Mouse (Mus musculus) CD8-positive naive resting alpha-beta T cell, adult 2 months (primary cell): ENCODE results near the gene Rnf224.
A peak's percentile ranks its signal among the peaks of the same experiment; 100 is the strongest.

Experiments used
- DNase-seq, 2 experiments: peaks; one replicate each; pipeline ENCODE4 v3.0.0; 2022; ENCODE audit warnings: low read depth in 2 of 2, low spot score in 2 of 2

The Rnf224 gene

DNA sequence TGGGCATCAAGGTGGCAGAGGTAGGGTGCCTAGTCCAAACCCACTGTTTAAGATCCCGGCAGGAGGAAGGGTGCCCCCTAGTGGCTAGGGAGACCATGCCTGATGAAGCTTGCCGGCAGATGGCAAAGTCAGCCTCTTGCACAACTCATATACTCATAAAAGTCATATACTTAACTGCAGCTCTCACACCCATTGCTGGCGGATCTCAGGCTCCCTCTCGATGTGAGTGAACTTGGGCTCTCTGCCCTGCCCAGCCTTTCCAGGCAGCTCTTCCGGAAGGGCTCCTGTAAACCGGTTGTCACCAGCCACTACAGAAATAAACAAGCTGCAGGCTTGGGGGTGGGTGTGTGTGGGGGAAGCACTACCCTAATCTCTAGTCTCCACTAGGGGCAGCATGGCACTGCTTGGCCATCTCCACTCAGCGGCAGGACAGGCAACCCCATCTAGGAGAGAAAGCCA, 8.1 kb downstream of the Rnf224 start:
- peak; percentile 79 to 87 for DNase-seq

- DNase-seq = no peak
Measured at GRCm38 (mm10) chr2:25227406-25227805, 9.2 kb downstream of the Rnf224 start.

DNA sequence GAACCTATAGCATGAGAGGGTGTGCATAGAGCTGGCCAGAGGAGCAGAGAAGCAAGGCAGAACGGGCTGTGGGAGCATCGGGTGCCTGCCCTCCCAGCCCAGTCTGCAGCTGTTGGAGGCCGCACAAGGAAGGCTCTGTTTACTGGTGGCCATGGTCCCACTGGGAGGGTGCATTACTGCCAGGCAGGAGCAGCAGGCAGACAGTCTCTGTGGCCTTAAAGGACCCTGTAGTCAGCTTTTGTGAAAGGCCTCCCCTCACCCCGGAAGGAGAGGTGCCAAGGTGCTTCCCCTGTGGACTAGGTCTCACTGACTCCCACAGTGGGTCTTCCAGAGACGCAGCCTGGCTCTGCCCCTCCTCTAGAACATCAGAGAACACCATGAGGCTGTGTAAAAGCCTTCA, 9.7 kb downstream of the Rnf224 start:
- no peak for DNase-seq

- no peak for DNase-seq
Measured at GRCm38 (mm10) chr2:25225811-25226379, 10.7 kb downstream of the Rnf224 start.

GRCm38 (mm10) chr2:25224766-25225752, 11.5 kb downstream of the Rnf224 start:
- peak; percentile 97 to 99 for DNase-seq

DNA sequence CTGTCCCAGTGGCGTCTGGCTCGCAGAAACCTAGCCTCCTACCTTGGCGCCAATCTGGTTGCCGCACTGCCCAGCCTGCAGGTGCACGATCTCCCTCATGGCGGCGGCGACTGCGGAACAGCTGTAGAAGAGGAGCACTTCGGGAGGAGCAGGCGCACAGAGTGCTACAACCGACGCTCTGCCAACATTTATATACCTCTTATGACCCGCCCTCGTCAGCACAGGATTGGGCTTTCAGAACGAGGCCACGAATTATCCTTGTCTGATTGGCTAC, 12.2 kb downstream of the Rnf224 start, which contains the start of gene Tubb4b:
Gene Tubb4b (minus strand): TSS at position 211 of the 274 bp plus-strand sequence.
- no peak for DNase-seq

GRCm38 (mm10) chr2:25223681-25224491, 12.7 kb downstream of the Rnf224 start:
- peak in 1 of 2 experiments; percentile 59 for DNase-seq

GRCm38 (mm10) chr2:25221331-25221772, 15.2 kb downstream of the Rnf224 start:
- DNase-seq = no peak

DNA sequence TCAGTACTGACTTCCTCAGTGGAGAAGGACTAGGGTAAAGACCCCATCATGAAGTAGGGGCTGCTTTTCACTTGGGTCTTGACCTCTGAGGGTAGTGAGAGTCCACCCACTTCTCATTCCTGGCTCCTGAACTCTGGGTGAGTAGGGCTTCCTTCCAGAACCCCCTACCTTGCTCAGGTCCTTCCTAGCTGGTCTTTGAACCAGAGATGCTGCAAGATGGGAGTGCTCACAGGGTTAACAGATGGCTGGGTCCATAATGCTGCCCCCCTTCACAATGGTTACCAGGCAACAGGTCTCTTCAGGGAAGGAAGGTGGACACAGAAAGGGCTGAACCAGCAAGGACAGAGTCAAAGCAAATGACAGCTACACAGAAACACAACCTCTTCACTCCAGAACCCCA, 18.1 kb downstream of the Rnf224 start, which contains the start of gene Fam166a:
Gene Fam166a (plus strand): TSS at position 301 of the 400 bp plus-strand sequence.
- no peak for DNase-seq

- DNase-seq = no peak
Measured at GRCm38 (mm10) chr2:25217666-25218065, 18.9 kb downstream of the Rnf224 start.

GRCm38 (mm10) chr2:25214444-25214843, 22.1 kb downstream of the Rnf224 start, which contains the start of gene Stpg3:
Gene Stpg3, minus strand, starts transcription at chr2:25214637.
- DNase-seq = no peak

DNA sequence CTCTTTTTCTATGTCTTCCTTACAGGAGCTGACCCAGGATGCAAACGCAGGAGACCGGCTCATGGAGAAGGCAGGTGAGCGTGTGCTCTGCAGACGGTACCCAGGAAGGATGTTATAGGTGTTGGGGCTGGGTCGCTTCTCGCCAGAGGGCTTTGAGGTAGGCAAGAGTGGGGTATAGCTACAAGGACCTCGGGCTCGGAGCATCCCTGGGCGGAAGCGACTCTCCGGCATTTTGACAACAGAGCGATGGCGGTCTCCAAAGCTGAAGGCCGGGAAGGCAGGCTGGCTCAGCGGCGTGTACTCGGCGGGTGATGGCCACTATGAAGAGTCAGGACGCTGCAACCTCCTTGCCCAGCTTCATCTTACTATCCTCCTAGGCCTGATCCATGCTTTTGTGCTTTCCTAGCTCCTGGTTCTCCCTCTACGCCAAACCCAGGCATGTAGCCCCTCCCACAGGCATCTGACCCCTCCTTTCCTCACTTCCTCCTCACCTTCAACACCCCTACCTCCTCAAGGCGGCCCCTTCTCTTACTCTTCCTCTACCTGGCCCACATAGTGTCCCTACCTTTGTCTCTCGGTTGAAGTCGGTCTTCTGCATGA, 23.2 kb downstream of the Rnf224 start:
- DNase-seq = no peak

- DNase-seq = peak; percentile 77 to 81
Measured at GRCm38 (mm10) chr2:25211121-25211670, 25.4 kb downstream of the Rnf224 start, which contains the start of gene Nelfb. Gene Nelfb, minus strand, starts transcription at chr2:25211489.

GRCm38 (mm10) chr2:25210686-25211085, 25.9 kb downstream of the Rnf224 start:
- DNase-seq = peak in 1 of 2 experiments; percentile 6

DNA sequence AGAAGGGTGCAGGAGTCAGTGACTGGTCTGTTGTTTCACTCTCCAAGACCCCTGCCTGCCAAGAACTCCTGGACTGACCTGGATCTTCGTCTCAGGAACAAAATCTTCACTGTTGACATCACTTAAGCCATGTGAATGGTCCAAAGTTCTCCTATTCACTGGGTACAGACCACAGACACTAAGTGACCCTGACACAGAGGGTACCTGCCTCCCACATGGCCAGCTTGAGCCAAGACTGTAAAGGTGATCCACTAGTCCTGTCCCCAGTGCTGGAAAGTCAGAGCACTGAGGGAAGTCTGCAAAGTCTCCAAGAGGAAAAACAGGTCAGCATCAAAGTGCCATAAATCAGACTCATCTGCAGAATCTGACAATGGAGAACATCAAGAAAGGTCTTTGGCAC, 29.0 kb downstream of the Rnf224 start:
- DNase-seq = no peak

DNA sequence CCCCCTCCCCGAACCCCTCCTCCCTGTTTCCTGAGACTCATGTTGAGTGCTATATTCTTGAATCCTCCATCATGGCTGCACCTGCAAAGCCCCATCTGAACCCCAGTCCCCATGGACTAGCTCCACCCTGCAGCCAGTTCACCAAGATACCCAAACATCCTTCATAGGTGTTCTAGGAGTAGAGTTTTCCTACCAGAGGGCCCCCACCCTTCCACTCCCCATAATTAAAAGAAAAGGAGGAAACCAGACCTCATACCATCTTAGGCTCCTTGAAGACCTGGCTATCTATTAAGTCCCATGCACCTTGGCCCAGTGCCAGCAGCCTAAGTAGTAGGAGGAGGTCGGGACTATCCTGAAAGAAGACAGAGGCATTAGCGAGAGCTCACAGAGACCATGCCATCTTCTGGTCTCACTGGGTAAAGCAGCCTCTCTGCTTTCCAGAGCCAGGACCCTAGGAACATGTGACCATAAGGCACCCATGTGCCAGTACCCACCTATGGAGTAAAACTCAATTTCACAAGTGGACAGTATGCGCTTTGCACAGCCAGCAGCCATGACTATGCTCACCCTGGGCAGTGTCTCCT, 32.9 kb downstream of the Rnf224 start:
- no peak for DNase-seq

GRCm38 (mm10) chr2:25200631-25201030, 36.0 kb downstream of the Rnf224 start:
- no peak for DNase-seq

- DNase-seq = no peak
Measured at GRCm38 (mm10) chr2:25197946-25198345, 38.6 kb downstream of the Rnf224 start.

DNA sequence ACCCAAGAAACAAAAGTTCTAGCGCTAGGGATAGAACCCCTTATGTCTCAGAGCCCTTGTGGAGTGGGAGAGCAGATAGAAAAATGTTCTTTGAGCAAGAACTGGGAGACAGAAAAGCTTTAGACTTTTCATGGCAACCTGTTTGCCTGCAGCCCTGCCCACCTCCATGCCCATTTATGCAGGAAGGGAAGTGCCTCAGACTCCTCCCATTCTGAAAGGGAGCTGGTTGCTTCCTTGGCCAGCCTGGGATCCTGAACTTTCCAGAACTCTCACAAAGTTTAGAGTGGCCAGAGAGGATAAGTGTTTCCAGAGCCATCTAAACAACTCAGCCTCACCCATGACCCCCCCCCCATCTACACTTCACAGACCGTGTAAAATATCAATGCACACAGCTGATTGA, 39.4 kb downstream of the Rnf224 start:
- DNase-seq = no peak
